In the genomic region with DNA sequence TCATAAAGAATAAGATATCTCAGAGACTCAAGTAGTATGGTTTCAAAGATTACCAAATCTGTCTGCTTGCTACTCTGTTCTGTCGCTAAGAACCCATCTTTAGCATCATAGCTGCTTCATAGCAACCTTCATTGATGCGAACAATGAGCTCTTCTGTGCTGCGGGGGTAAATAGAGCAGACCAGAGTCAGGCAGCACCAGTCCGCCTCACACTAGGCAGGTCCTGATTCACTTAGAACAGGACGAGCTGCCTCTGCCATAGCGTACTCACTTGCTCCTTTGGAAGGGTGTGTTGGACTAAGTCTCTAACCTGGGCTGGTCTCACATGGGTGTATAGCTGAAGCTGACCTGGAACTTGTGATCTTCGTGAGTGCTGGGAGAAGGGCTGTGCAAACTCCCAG, we compare ENCODE assay signal across 26 mouse cellular contexts. TPM values are rescaled to one million over a fixed set of nuclear protein-coding genes. Genes with fewer than 3 reads are reported as not detected.
A peak's percentile ranks its signal among the peaks of the same experiment; 100 is the strongest.
DNase-seq lines count a peak whose midpoint lies in the region; ATAC-seq and TF ChIP-seq lines count a peak whose summit lies in the region.
"Had no signal": no experiment of that assay in that cellular context is flagged by ENCODE, and none has a peak within 500 bp of the region (broad histone marks: within the 10 kb centered on the region; RNA-seq: fewer than 3 reads in every experiment).

Gene Tmem81 (plus strand): TSS at position 173 of the 400 bp plus-strand sequence.

- no peaks in the 10 kb centered on the region for H3K27me3 ChIP-seq in forebrain, embryonic 15.5 days
- H3K27me3 ChIP-seq in forebrain, embryonic 14.5 days (replicated peaks; ENCODE audit: control insufficient read depth, insufficient read depth, low read length): no peaks in the 10 kb centered on the region
- H3K27me3 ChIP-seq in hindbrain, postnatal 0 days (ENCODE audit: insufficient read depth, low read length): no peaks in the 10 kb centered on the region
- no peaks in the 10 kb centered on the region for H3K27me3 ChIP-seq in hindbrain, embryonic 11.5 days (ENCODE audit: control insufficient read depth, insufficient read depth, low read length)
- no peaks in the 10 kb centered on the region for H3K27me3 ChIP-seq in ES-Bruce4 (ENCODE audit: control insufficient read depth, insufficient read depth, low read length, poor library complexity, severe bottlenecking)
- no peaks in the 10 kb centered on the region for H3K27me3 ChIP-seq in kidney, adult 2 months (replicated peaks; ENCODE audit: control insufficient read depth, insufficient read depth, low read length)
- H3K27me3 ChIP-seq: embryonic facial prominence, embryonic 13.5 days; liver, embryonic 13.5 days; neural tube, embryonic 13.5 days; stomach, embryonic 15.5 days had no signal

- H3K9me3 ChIP-seq in forebrain, embryonic 15.5 days: no peaks in the 10 kb centered on the region
- no peaks in the 10 kb centered on the region for H3K9me3 ChIP-seq in forebrain, embryonic 14.5 days (replicated peaks; ENCODE audit: control insufficient read depth, low read length)
- no peaks in the 10 kb centered on the region for H3K9me3 ChIP-seq in hindbrain, postnatal 0 days (ENCODE audit: low read length)
- H3K9me3 ChIP-seq in hindbrain, embryonic 11.5 days (ENCODE audit: control insufficient read depth, low read length): no peaks in the 10 kb centered on the region
- no peaks in the 10 kb centered on the region for H3K9me3 ChIP-seq in ES-Bruce4 (replicated peaks; ENCODE audit: control insufficient read depth, insufficient read depth, low read length, poor library complexity, severe bottlenecking)
- H3K9me3 ChIP-seq: embryonic facial prominence, embryonic 13.5 days; liver, embryonic 13.5 days; neural tube, embryonic 13.5 days; stomach, embryonic 15.5 days had no signal

- no peak for TF ChIP-seq EP300 in ES-Bruce4 (IDR thresholded peaks at IDR 0.05; ENCODE audit: insufficient read depth, low read depth, low read length)

- H3K4me1 ChIP-seq in forebrain, embryonic 15.5 days: 0 out of 2 replicates have a peak, but pooled peaks cover 2% of the 10 kb centered on the region
- H3K4me1 ChIP-seq in forebrain, embryonic 14.5 days (ENCODE audit: control insufficient read depth, insufficient read depth, low read length): no peaks in the 10 kb centered on the region
- no peaks in the 10 kb centered on the region for H3K4me1 ChIP-seq in hindbrain, postnatal 0 days (ENCODE audit: insufficient read depth, low read length)
- no peaks in the 10 kb centered on the region for H3K4me1 ChIP-seq in hindbrain, embryonic 11.5 days (replicated peaks; ENCODE audit: control insufficient read depth, insufficient read depth, low read length)
- no peaks in the 10 kb centered on the region for H3K4me1 ChIP-seq in ES-Bruce4 (ENCODE audit: control insufficient read depth, insufficient read depth, low read length)
- peaks cover 2% of the 10 kb centered on the region; the same call in 1 of the 2 replicates for H3K4me1 ChIP-seq in cortical plate, adult 2 months (ENCODE audit: control insufficient read depth, insufficient read depth, low read length)
- no peaks in the 10 kb centered on the region for H3K4me1 ChIP-seq in kidney, adult 2 months (ENCODE audit: control insufficient read depth, insufficient read depth, low read length)
- H3K4me1 ChIP-seq: embryonic facial prominence, embryonic 13.5 days; liver, embryonic 13.5 days; stomach, embryonic 15.5 days had no signal

- DNase-seq in forebrain, embryonic 14.5 days (ENCODE audit: low spot score): no peak
- no peak for DNase-seq in hindbrain, postnatal 0 days (ENCODE audit: low spot score)
- DNase-seq in hindbrain, embryonic 11.5 days (ENCODE audit: low spot score): no peak
- no peak for DNase-seq in kidney, adult 2 months
- DNase-seq: adrenal gland, postnatal 25 days; cerebellum, adult 11-12 months; embryo, embryonic 11 days; gastrocnemius, adult 2 months; kidney, adult 18-20 months; liver, embryonic 13.5 days; lung, adult 2 months; lung, postnatal 14 days; midbrain, embryonic 14.5 days; right cerebral cortex, adult 18-20 months; right cerebral cortex, postnatal 4 days; thymus, adult 2 months; thymus, postnatal 4 days had no signal

- H3K36me3 ChIP-seq in forebrain, embryonic 15.5 days: peaks cover 57% of the 10 kb centered on the region
- H3K36me3 ChIP-seq in forebrain, embryonic 14.5 days (ENCODE audit: control insufficient read depth, insufficient read depth, low read length): peaks cover 60% of the 10 kb centered on the region
- H3K36me3 ChIP-seq in hindbrain, postnatal 0 days (ENCODE audit: insufficient read depth, low read length): peaks cover 22% of the 10 kb centered on the region
- H3K36me3 ChIP-seq in hindbrain, embryonic 11.5 days (ENCODE audit: control insufficient read depth, insufficient read depth, low read length): 0 out of 2 replicates have a peak, but pooled peaks cover 3% of the 10 kb centered on the region
- H3K36me3 ChIP-seq in ES-Bruce4 (ENCODE audit: control insufficient read depth, insufficient read depth, low read length, poor library complexity, severe bottlenecking): peaks cover 45% of the 10 kb centered on the region
- H3K36me3 ChIP-seq in kidney, adult 2 months (ENCODE audit: control insufficient read depth, insufficient read depth, low read length): peaks cover 5% of the 10 kb centered on the region; the same call in 1 of the 2 replicates

- TF ChIP-seq POLR2A in ES-Bruce4 (IDR thresholded peaks at IDR 0.05; ENCODE audit: insufficient read depth, low read length): no peak
- peak; percentile 74 for TF ChIP-seq POLR2A in cortical plate, adult 2 months (IDR thresholded peaks at IDR 0.05; ENCODE audit: extremely low read depth, insufficient read depth, low read length)
- no peak for TF ChIP-seq POLR2A in kidney, adult 2 months (IDR thresholded peaks at IDR 0.05; ENCODE audit: low read depth, low read length)

- no peak within 1 kb of the TSS for H3K4me2 ChIP-seq in forebrain, embryonic 15.5 days (replicated peaks)
- H3K4me2 ChIP-seq in forebrain, embryonic 14.5 days (ENCODE audit: low read length): no peak within 1 kb of the TSS
- no peak within 1 kb of the TSS for H3K4me2 ChIP-seq in hindbrain, postnatal 0 days (ENCODE audit: low read depth, low read length)
- no peak within 1 kb of the TSS for H3K4me2 ChIP-seq in hindbrain, embryonic 11.5 days (replicated peaks; ENCODE audit: low read depth, low read length)
- H3K4me2 ChIP-seq: embryonic facial prominence, embryonic 13.5 days; heart, embryonic 11.5 days; liver, embryonic 13.5 days; neural tube, embryonic 13.5 days; stomach, embryonic 15.5 days had no signal

- WGBS in forebrain, embryonic 15.5 days: 85% methylated on average over 7 of the region's 7 CpGs
- 84% methylated on average over 7 of the region's 7 CpGs for WGBS in forebrain, embryonic 14.5 days
- 70% methylated on average over 7 of the region's 7 CpGs for WGBS in hindbrain, postnatal 0 days
- WGBS in hindbrain, embryonic 11.5 days: 92% methylated on average over 7 of the region's 7 CpGs
- WGBS in kidney, adult 2 months: 94% methylated on average over 7 of the region's 7 CpGs

- TF ChIP-seq CTCF in hindbrain, postnatal 0 days (IDR thresholded peaks at IDR 0.05; ENCODE audit: low read depth): no peak
- TF ChIP-seq CTCF in ES-Bruce4 (IDR thresholded peaks at IDR 0.05; ENCODE audit: low read depth, low read length): no peak
- no peak for TF ChIP-seq CTCF in cortical plate, adult 2 months (IDR thresholded peaks at IDR 0.05; ENCODE audit: extremely low read depth, insufficient read depth, low read length)
- no peak for TF ChIP-seq CTCF in kidney, adult 2 months (conservative IDR thresholded peaks at IDR 0.05; ENCODE audit: insufficient read depth, insufficient read length, low read depth, low read length)

- H3K27ac ChIP-seq in forebrain, embryonic 15.5 days (replicated peaks): peak within 1 kb of the TSS; percentile 42
- H3K27ac ChIP-seq in forebrain, embryonic 14.5 days (ENCODE audit: low read depth, low read length): no peak within 1 kb of the TSS
- H3K27ac ChIP-seq in hindbrain, postnatal 0 days: no peak within 1 kb of the TSS
- no peak within 1 kb of the TSS for H3K27ac ChIP-seq in hindbrain, embryonic 11.5 days (ENCODE audit: low read depth, low read length)
- H3K27ac ChIP-seq in ES-Bruce4 (ENCODE audit: insufficient read depth, low read length): no peak within 1 kb of the TSS
- peak within 1 kb of the TSS; percentile 67 for H3K27ac ChIP-seq in cortical plate, adult 2 months (ENCODE audit: insufficient read depth, low read length)
- no peak within 1 kb of the TSS for H3K27ac ChIP-seq in kidney, adult 2 months (ENCODE audit: insufficient read depth, low read depth, low read length)
- H3K27ac ChIP-seq: embryonic facial prominence, embryonic 13.5 days; gastrocnemius, adult 2 months; kidney, postnatal 0 days; liver, embryonic 13.5 days; neural tube, embryonic 13.5 days; stomach, embryonic 15.5 days had no signal

- no peak for ATAC-seq in forebrain, embryonic 15.5 days (replicated peaks)
- ATAC-seq in forebrain, embryonic 14.5 days: no peak
- ATAC-seq in hindbrain, postnatal 0 days: peak; percentile 63
- ATAC-seq in hindbrain, embryonic 11.5 days (ENCODE audit: low FRiP score): no peak

- H3K4me3 ChIP-seq in forebrain, embryonic 15.5 days: no peak within 1 kb of the TSS
- H3K4me3 ChIP-seq in forebrain, embryonic 14.5 days (ENCODE audit: low read depth, low read length): no peak within 1 kb of the TSS
- H3K4me3 ChIP-seq in hindbrain, postnatal 0 days (ENCODE audit: low read length): no peak within 1 kb of the TSS
- H3K4me3 ChIP-seq in hindbrain, embryonic 11.5 days (ENCODE audit: low read depth, low read length): no peak within 1 kb of the TSS
- no peak within 1 kb of the TSS for H3K4me3 ChIP-seq in ES-Bruce4 (ENCODE audit: low read depth, low read length)
- H3K4me3 ChIP-seq in cortical plate, adult 2 months (ENCODE audit: insufficient read depth, low read length): no peak within 1 kb of the TSS
- no peak within 1 kb of the TSS for H3K4me3 ChIP-seq in kidney, adult 2 months (ENCODE audit: insufficient read depth, low read depth, low read length)
- H3K4me3 ChIP-seq: embryonic facial prominence, embryonic 13.5 days; erythroblast, embryonic 14.5 days; gastrocnemius, adult 2 months; liver, embryonic 13.5 days; neural tube, embryonic 13.5 days; stomach, embryonic 15.5 days had no signal

- H3K9ac ChIP-seq in forebrain, embryonic 15.5 days (replicated peaks): no peak within 1 kb of the TSS
- H3K9ac ChIP-seq in forebrain, embryonic 14.5 days (ENCODE audit: low read length): no peak within 1 kb of the TSS
- no peak within 1 kb of the TSS for H3K9ac ChIP-seq in hindbrain, postnatal 0 days (replicated peaks; ENCODE audit: low read length)
- no peak within 1 kb of the TSS for H3K9ac ChIP-seq in hindbrain, embryonic 11.5 days (ENCODE audit: low read depth, low read length)
- no peak within 1 kb of the TSS for H3K9ac ChIP-seq in ES-Bruce4 (ENCODE audit: low read depth, poor library complexity, severe bottlenecking)
- H3K9ac ChIP-seq: embryonic facial prominence, embryonic 13.5 days; liver, embryonic 13.5 days; neural tube, embryonic 13.5 days; stomach, embryonic 15.5 days had no signal

RNA-seq across cellular contexts. Expression of gene Tmem81, which starts in this region (rescaled TPM):
- 1.3 and 1.5 TPM in 2 replicates for polyA plus RNA-seq in forebrain, embryonic 15.5 days (2015; fragmentation: Nextera tagmentation; extraction: Ambion mirVana)
- polyA plus RNA-seq in forebrain, embryonic 14.5 days (2014; fragmentation: Nextera tagmentation; extraction: Ambion mirVana): 0.74 and 1.1 TPM in 2 replicates
- 2.8 and 3.0 TPM in 2 replicates for total RNA-seq in hindbrain, postnatal 0 days (2014; rRNA removed)
- 0.74 and 0.78 TPM in 2 replicates for polyA plus RNA-seq in hindbrain, postnatal 0 days (2015; fragmentation: Nextera tagmentation; extraction: Ambion mirVana)
- polyA plus RNA-seq in hindbrain, embryonic 11.5 days (2014; fragmentation: Nextera tagmentation; extraction: Ambion mirVana): 1.3 TPM in 2 replicates
- 8.6 and 10.1 TPM in 2 replicates for polyA plus RNA-seq in ES-Bruce4 (2011; ENCODE audit: insufficient read depth, insufficient read length, low read depth, missing spikeins)
- 5.4 and 5.8 TPM in 2 replicates for polyA plus RNA-seq in cortical plate, adult 2 months (2012; rRNA removed)
- 1.8 and 2.0 TPM in 2 replicates for polyA plus RNA-seq in kidney, adult 2 months (2012; rRNA removed)

Comparison
In these comparisons a context has a peak if more than half of its experiments do, and no peak if none do; other contexts are left out.
1. H3K27ac ChIP-seq: peak in forebrain, embryonic 15.5 days (single experiment) and cortical plate, adult 2 months (single experiment); none in forebrain, embryonic 14.5 days (single experiment), hindbrain, postnatal 0 days (single experiment), hindbrain, embryonic 11.5 days (single experiment), ES-Bruce4 (single experiment) and kidney, adult 2 months (single experiment).